Mouse (Mus musculus) embryonic fibroblast, embryonic 13.5 days (primary cell): ENCODE data around the gene Nacad. TPM values are rescaled to one million over a fixed set of nuclear protein-coding genes. Genes with fewer than 3 reads are reported as not detected.
A peak's percentile ranks its signal among the peaks of the same experiment; 100 is the strongest.

ENCODE experiments used
- H3K27ac ChIP-seq: 2 replicates; pipeline ENCODE4 v1.5.1; 2012; ENCODE audit warnings: low read length, control low read depth, inconsistent platforms; ENCODE audit not compliant: insufficient read depth
- H3K4me1 ChIP-seq: 2 replicates; pipeline ENCODE4 v1.6.1; 2011; ENCODE audit warnings: low read length; ENCODE audit not compliant: control insufficient read depth, insufficient read depth
- H3K4me3 ChIP-seq: 2 replicates; pipeline ENCODE4 v1.5.1; 2011; ENCODE audit warnings: mild to moderate bottlenecking, control low read depth, low read length; ENCODE audit not compliant: insufficient read depth
- CTCF ChIP-seq: IDR thresholded peaks from 2 replicates; pipeline ENCODE4 v1.5.1; 2011; ENCODE audit warnings: mild to moderate bottlenecking, control low read depth, low read length, moderate library complexity, borderline replicate concordance; ENCODE audit not compliant: insufficient read depth
- POLR2A ChIP-seq: IDR thresholded peaks from 2 replicates; pipeline ENCODE4 v1.6.1; 2011; ENCODE audit warnings: low read depth, mild to moderate bottlenecking, control low read depth, low read length, moderate library complexity
- polyA plus RNA-seq: library from polyadenylated mRNA; stranded (reverse); fragments of >200 nt; gene quantifications from 2 replicates; pipeline ENCODE4 v1.2.4, GENCODE M21; 2011; ENCODE audit warnings: low read depth; ENCODE audit not compliant: missing spikeins, insufficient read length

Gene Nacad
- polyA plus RNA-seq, 1 experiment: 6.7 TPM

GRCm38 (mm10) chr11:6587249-6587940 is 18.5 kb downstream of the Nacad start:
- peak; percentile 52 for TF ChIP-seq POLR2A
- no peak for TF ChIP-seq CTCF
- Histone ChIP-seq H3K4me1 (peaks cover 6% of the 10 kb centered on the region), H3K4me3 (no peak overlapping the region), H3K27ac (peak overlapping the region; percentile 99)

- no peak overlapping the region for H3K4me3 ChIP-seq
- TF ChIP-seq POLR2A: no peak
- no peak for TF ChIP-seq CTCF
- peak overlapping the region; percentile 99 for H3K27ac ChIP-seq
- H3K4me1 ChIP-seq: peaks cover 6% of the 10 kb centered on the region
Observed at GRCm38 (mm10) chr11:6586660-6587059, 19.2 kb downstream of the Nacad start.

GRCm38 (mm10) chr11:6585748-6586147 is 20.1 kb downstream of the Nacad start:
- Histone ChIP-seq H3K4me3 (no peak overlapping the region), H3K4me1 (peaks cover 6% of the 10 kb centered on the region), H3K27ac (peak overlapping the region; percentile 99)
- no peak for TF ChIP-seq CTCF
- TF ChIP-seq POLR2A: no peak

- H3K4me1 ChIP-seq: no peaks in the 10 kb centered on the region
- no peak overlapping the region for H3K4me3 ChIP-seq
- TF ChIP-seq CTCF (no peak), POLR2A (no peak)
- no peak overlapping the region for H3K27ac ChIP-seq
Observed at GRCm38 (mm10) chr11:6581560-6581959, 24.3 kb downstream of the Nacad start.

GRCm38 (mm10) chr11:6580065-6580750 is 25.6 kb downstream of the Nacad start:
- Histone ChIP-seq H3K27ac (no peak overlapping the region), H3K4me1 (no peaks in the 10 kb centered on the region), H3K4me3 (no peak overlapping the region)
- TF ChIP-seq POLR2A: no peak
- TF ChIP-seq CTCF: no peak

- H3K4me1 ChIP-seq: no peaks in the 10 kb centered on the region
- H3K4me3 ChIP-seq: no peak overlapping the region
- H3K27ac ChIP-seq: no peak overlapping the region
- no peak for TF ChIP-seq CTCF
- TF ChIP-seq POLR2A: no peak
Observed at GRCm38 (mm10) chr11:6579361-6579760, 26.5 kb downstream of the Nacad start.

GRCm38 (mm10) chr11:6576151-6576550 is 29.7 kb downstream of the Nacad start:
- Histone ChIP-seq H3K4me3 (no peak overlapping the region), H3K4me1 (no peaks in the 10 kb centered on the region), H3K27ac (no peak overlapping the region)
- no peak for TF ChIP-seq CTCF
- no peak for TF ChIP-seq POLR2A

GRCm38 (mm10) chr11:6569410-6569777 is 36.5 kb downstream of the Nacad start:
- H3K4me3 ChIP-seq: no peak overlapping the region
- H3K27ac ChIP-seq: no peak overlapping the region
- no peak for TF ChIP-seq POLR2A
- TF ChIP-seq CTCF: no peak
- no peaks in the 10 kb centered on the region for H3K4me1 ChIP-seq

GRCm38 (mm10) chr11:6568584-6569409 is 37.1 kb downstream of the Nacad start:
- Histone ChIP-seq H3K27ac (no peak overlapping the region), H3K4me1 (no peaks in the 10 kb centered on the region), H3K4me3 (no peak overlapping the region)
- no peak for TF ChIP-seq POLR2A
- no peak for TF ChIP-seq CTCF
